31 mouse cellular contexts compared by ENCODE assay signal in genomic region chr17:50455719-50456118, GRCm38 (mm10). TPM values are rescaled to one million over a fixed set of nuclear protein-coding genes. Genes with fewer than 3 reads are reported as not detected.
DNase-seq lines count a peak whose midpoint lies in the region; ATAC-seq lines count a peak whose summit lies in the region.
"Had no signal": no experiment of that assay in that cellular context is flagged by ENCODE, and none has a peak within 500 bp of the region (broad histone marks: within the 10 kb centered on the region; RNA-seq: fewer than 3 reads in every experiment).

No protein-coding gene starts in this region.

- DNase-seq in spleen, adult 12 weeks (ENCODE audit: low spot score) = peak; percentile 58
- DNase-seq in spleen, adult 18-20 months = no peak
- peak; percentile 52 to 70 for DNase-seq in spleen, postnatal 10 days (ENCODE audit: low spot score in 2 of 2)
- DNase-seq in hindbrain, embryonic 11.5 days (ENCODE audit: low spot score) = no peak
- no peak for DNase-seq in midbrain, embryonic 11.5 days (ENCODE audit: low spot score, missing footprints)
- DNase-seq: adrenal gland, adult 2 months; adrenal gland, postnatal 36 days; B cell, adult 2 months; cerebellum, adult 11 months; cerebellum, adult 9-10 months; cerebellum, postnatal 36 days; kidney, adult 8-10 months; kidney, postnatal 4 days; layer of hippocampus, adult 9-11 months; liver; lung, adult 18-20 months; lung, postnatal 10 days; thymus, postnatal 14 days had no signal

- no peak overlapping the region for H3K27ac ChIP-seq in forebrain, embryonic 15.5 days (replicated peaks)
- H3K27ac ChIP-seq in hindbrain, embryonic 11.5 days (ENCODE audit: low read depth, low read length) = no peak overlapping the region
- H3K27ac ChIP-seq in midbrain, embryonic 11.5 days (ENCODE audit: low read depth, low read length) = no peak overlapping the region
- H3K27ac ChIP-seq: forebrain, embryonic 10.5 days; hindbrain, embryonic 12.5 days; hindbrain, postnatal 0 days; kidney, postnatal 0 days; macrophage; midbrain, embryonic 10.5 days; stomach, embryonic 15.5 days had no signal

- H3K9me3 ChIP-seq in forebrain, embryonic 15.5 days = no peaks in the 10 kb centered on the region
- H3K9me3 ChIP-seq in hindbrain, embryonic 11.5 days (ENCODE audit: control insufficient read depth, low read length) = no peaks in the 10 kb centered on the region
- no peaks in the 10 kb centered on the region for H3K9me3 ChIP-seq in midbrain, embryonic 11.5 days (ENCODE audit: control insufficient read depth, low read length)
- H3K9me3 ChIP-seq: forebrain, embryonic 10.5 days; hindbrain, embryonic 12.5 days; midbrain, embryonic 10.5 days; stomach, embryonic 15.5 days had no signal

- WGBS in forebrain, embryonic 15.5 days = 90% methylated on average over 10 of the region's 10 CpGs
- 95% methylated on average over 10 of the region's 10 CpGs for WGBS in hindbrain, embryonic 11.5 days
- 94% methylated on average over 10 of the region's 10 CpGs for WGBS in midbrain, embryonic 11.5 days

- ATAC-seq in erythroid progenitor cell, adult 5-6 weeks (replicated peaks; ENCODE audit: low FRiP score, poor library complexity, severe bottlenecking) = peak; percentile 70
- ATAC-seq in forebrain, embryonic 15.5 days (replicated peaks) = no peak
- no peak for ATAC-seq in hindbrain, embryonic 11.5 days (ENCODE audit: low FRiP score)
- no peak for ATAC-seq in midbrain, embryonic 11.5 days (ENCODE audit: low FRiP score)
- ATAC-seq: activated CD4-positive, CD25-positive, alpha-beta regulatory T cell, adult 4 months; forebrain, embryonic 16.5 days; hindbrain, postnatal 0 days; intestine, embryonic 16.5 days; midbrain, embryonic 16.5 days had no signal

- H3K4me2 ChIP-seq in forebrain, embryonic 15.5 days (replicated peaks) = no peak overlapping the region
- no peak overlapping the region for H3K4me2 ChIP-seq in hindbrain, embryonic 11.5 days (replicated peaks; ENCODE audit: low read depth, low read length)
- no peak overlapping the region for H3K4me2 ChIP-seq in midbrain, embryonic 11.5 days
- H3K4me2 ChIP-seq: hindbrain, embryonic 12.5 days; stomach, embryonic 15.5 days had no signal

- H3K4me1 ChIP-seq in forebrain, embryonic 15.5 days = no peaks in the 10 kb centered on the region
- H3K4me1 ChIP-seq in hindbrain, embryonic 11.5 days (replicated peaks; ENCODE audit: control insufficient read depth, insufficient read depth, low read length) = no peaks in the 10 kb centered on the region
- no peaks in the 10 kb centered on the region for H3K4me1 ChIP-seq in midbrain, embryonic 11.5 days (ENCODE audit: control insufficient read depth, insufficient read depth, low read length)
- H3K4me1 ChIP-seq: forebrain, embryonic 10.5 days; hindbrain, embryonic 12.5 days; midbrain, embryonic 10.5 days had no signal

- no peaks in the 10 kb centered on the region for H3K36me3 ChIP-seq in forebrain, embryonic 15.5 days
- H3K36me3 ChIP-seq in hindbrain, embryonic 11.5 days (ENCODE audit: control insufficient read depth, insufficient read depth, low read length) = no peaks in the 10 kb centered on the region
- no peaks in the 10 kb centered on the region for H3K36me3 ChIP-seq in midbrain, embryonic 11.5 days (ENCODE audit: control insufficient read depth, insufficient read depth, low read length)
- H3K36me3 ChIP-seq: forebrain, embryonic 10.5 days; hindbrain, embryonic 12.5 days; midbrain, embryonic 10.5 days; stomach, embryonic 15.5 days had no signal

- H3K27me3 ChIP-seq in forebrain, embryonic 15.5 days = no peaks in the 10 kb centered on the region
- H3K27me3 ChIP-seq in hindbrain, embryonic 11.5 days (ENCODE audit: control insufficient read depth, insufficient read depth, low read length) = no peaks in the 10 kb centered on the region
- H3K27me3 ChIP-seq in midbrain, embryonic 11.5 days (ENCODE audit: control insufficient read depth, insufficient read depth, low read length) = no peaks in the 10 kb centered on the region
- H3K27me3 ChIP-seq: hindbrain, embryonic 12.5 days; stomach, embryonic 15.5 days had no signal

- H3K9ac ChIP-seq in forebrain, embryonic 15.5 days (replicated peaks) = no peak overlapping the region
- H3K9ac ChIP-seq in hindbrain, embryonic 11.5 days (ENCODE audit: low read depth, low read length) = no peak overlapping the region
- H3K9ac ChIP-seq in midbrain, embryonic 11.5 days (ENCODE audit: low read length) = no peak overlapping the region
- H3K9ac ChIP-seq: hindbrain, embryonic 12.5 days; stomach, embryonic 15.5 days had no signal

- no peak overlapping the region for H3K4me3 ChIP-seq in forebrain, embryonic 15.5 days
- H3K4me3 ChIP-seq in hindbrain, embryonic 11.5 days (ENCODE audit: low read depth, low read length) = no peak overlapping the region
- H3K4me3 ChIP-seq in midbrain, embryonic 11.5 days (ENCODE audit: low read depth, low read length) = no peak overlapping the region
- H3K4me3 ChIP-seq: forebrain, embryonic 10.5 days; hindbrain, embryonic 12.5 days; midbrain, embryonic 10.5 days; stomach, embryonic 15.5 days had no signal

RNA-seq across cellular contexts. Expression of gene Plcl2, which starts 53.5 kb away (rescaled TPM):
- total RNA-seq in erythroid progenitor cell, adult 5-6 weeks (2015; ENCODE audit: low replicate concordance) = 145 and 168 TPM in 2 replicates
- 165 and 173 TPM in 2 replicates for total RNA-seq in erythroid progenitor cell, adult 5-6 weeks (2017; ENCODE audit: low replicate concordance)
- 10.2 and 11.6 TPM in 2 replicates for polyA plus RNA-seq in forebrain, embryonic 15.5 days (2015; fragmentation: Nextera tagmentation; extraction: Ambion mirVana)
- 6.7 and 7.2 TPM in 2 replicates for polyA plus RNA-seq in hindbrain, embryonic 11.5 days (2014; fragmentation: Nextera tagmentation; extraction: Ambion mirVana)
- polyA plus RNA-seq in midbrain, embryonic 11.5 days (2014; fragmentation: Nextera tagmentation; extraction: Ambion mirVana) = 6.1 and 6.5 TPM in 2 replicates

Comparison
In these comparisons a context has a peak if more than half of its experiments do, and no peak if none do; other contexts are left out.
1. DNase-seq: peak in spleen, adult 12 weeks (single experiment) and spleen, postnatal 10 days (2 of 2); none in spleen, adult 18-20 months (0 of 2), hindbrain, embryonic 11.5 days (single experiment) and midbrain, embryonic 11.5 days (single experiment).